Mouse (Mus musculus) ES-Bruce4 (cell line): ENCODE measurements at regions not wholly inside any gene's neighbourhood (a gene's known extent, or its start where the extent isn't known, plus 50 kb on each side); places are given as distances from the start of the nearest gene placed in this dataset.

Experiments
- CTCF ChIP-seq: IDR thresholded peaks from one replicate; pipeline ENCODE4 v1.8.1; 2011; ENCODE audit warnings: low read depth, low read length
- POLR2A ChIP-seq: IDR thresholded peaks from one replicate; pipeline ENCODE4 v1.8.1; 2011; ENCODE audit warnings: low read length; ENCODE audit not compliant: insufficient read depth

DNA sequence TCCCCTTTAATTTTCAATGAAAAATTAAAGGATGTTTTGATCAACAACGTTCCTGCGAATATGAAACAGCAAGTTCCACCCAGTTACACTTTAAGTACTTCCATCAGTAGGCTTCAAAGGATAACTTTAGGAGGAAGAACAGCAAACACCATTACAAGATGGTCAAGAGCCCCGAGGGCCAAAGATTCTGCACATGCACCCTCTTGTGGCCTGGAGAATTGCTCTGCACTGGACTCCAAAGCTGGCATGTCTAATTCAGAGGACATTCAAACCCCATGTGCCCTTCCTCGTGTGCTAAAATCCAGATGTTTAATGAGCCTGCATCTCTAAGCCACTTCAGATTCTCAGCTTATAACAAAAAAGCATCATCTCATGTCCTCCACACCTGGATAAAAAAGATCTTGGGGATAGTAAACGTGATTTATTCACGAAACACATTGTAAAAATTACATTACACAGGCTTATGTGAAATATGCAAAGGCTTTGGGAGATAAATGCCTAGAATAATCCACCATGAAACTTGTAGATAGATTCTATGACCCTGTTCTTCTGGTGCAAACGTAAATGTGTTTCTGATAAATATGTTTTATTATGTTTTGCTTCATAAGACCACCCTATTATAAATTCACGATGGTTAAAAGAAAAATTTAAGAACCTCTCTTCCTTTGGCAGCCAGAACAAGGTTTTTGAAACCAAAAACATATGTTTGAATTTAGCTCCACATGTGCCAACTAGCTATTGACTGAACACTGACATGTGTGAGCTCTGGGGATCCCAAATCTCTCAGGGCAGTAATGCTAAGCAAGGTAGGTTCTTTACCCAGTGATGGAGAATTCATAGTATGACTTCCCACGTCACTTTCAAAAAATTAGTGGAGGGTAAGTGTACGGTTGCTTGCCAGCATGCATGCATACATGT is 100.6 kb upstream of the Rfx3 start:
- TF ChIP-seq POLR2A = no peak
- no peak for TF ChIP-seq CTCF
